ENCODE assay signal across 8 mouse cellular contexts in genomic region chr10:98543253-98543997, GRCm38 (mm10).
A peak's percentile ranks its signal among the peaks of the same experiment; 100 is the strongest.
DNase-seq lines count a peak whose midpoint lies in the region; ATAC-seq and TF ChIP-seq lines count a peak whose summit lies in the region.
"Had no signal": no experiment of that assay in that cellular context is flagged by ENCODE, and none has a peak within 500 bp of the region (broad histone marks: within the 10 kb centered on the region; RNA-seq: fewer than 3 reads in every experiment).

No protein-coding gene starts in this region.

- H3K4me2 ChIP-seq in kidney, embryonic 16.5 days (replicated peaks; ENCODE audit: low read depth, low read length) = no peak overlapping the region
- H3K4me2 ChIP-seq in hindbrain, postnatal 0 days (ENCODE audit: low read depth, low read length) = no peak overlapping the region
- H3K4me2 ChIP-seq: liver, embryonic 15.5 days had no signal

- ATAC-seq in kidney, embryonic 16.5 days (ENCODE audit: low FRiP score, low TSS enrichment) = peak; percentile 51; the same call in 1 of the 2 replicates
- peak; percentile 82 for ATAC-seq in hindbrain, postnatal 0 days

- no peaks in the 10 kb centered on the region for H3K36me3 ChIP-seq in kidney, embryonic 16.5 days (ENCODE audit: insufficient read depth, low read length)
- no peaks in the 10 kb centered on the region for H3K36me3 ChIP-seq in hindbrain, postnatal 0 days (ENCODE audit: insufficient read depth, low read length)
- H3K36me3 ChIP-seq: liver, embryonic 15.5 days had no signal

- H3K27me3 ChIP-seq in kidney, embryonic 16.5 days (ENCODE audit: insufficient read depth, low read length) = no peaks in the 10 kb centered on the region
- H3K27me3 ChIP-seq in hindbrain, postnatal 0 days (ENCODE audit: insufficient read depth, low read length) = no peaks in the 10 kb centered on the region
- H3K27me3 ChIP-seq: liver, embryonic 15.5 days had no signal

- peak overlapping the region; percentile 45; the same call in 1 of the 2 replicates for H3K27ac ChIP-seq in kidney, embryonic 16.5 days (ENCODE audit: low read length)
- no peak overlapping the region; the same call in 1 of the 2 replicates for H3K27ac ChIP-seq in hindbrain, postnatal 0 days
- H3K27ac ChIP-seq: liver, embryonic 15.5 days had no signal

- no peak overlapping the region for H3K9ac ChIP-seq in kidney, embryonic 16.5 days (replicated peaks; ENCODE audit: low read length)
- no peak overlapping the region for H3K9ac ChIP-seq in hindbrain, postnatal 0 days (replicated peaks; ENCODE audit: low read length)
- H3K9ac ChIP-seq: liver, embryonic 15.5 days had no signal

- H3K4me1 ChIP-seq in kidney, embryonic 16.5 days (ENCODE audit: insufficient read depth, low read length) = peaks cover 14% of the 10 kb centered on the region
- H3K4me1 ChIP-seq in hindbrain, postnatal 0 days (ENCODE audit: insufficient read depth, low read length) = no peaks in the 10 kb centered on the region
- H3K4me1 ChIP-seq: liver, embryonic 15.5 days had no signal

- DNase-seq in kidney, adult 11 months = no peak
- DNase-seq in embryo, embryonic 11 days = peak; percentile 59
- peak; percentile 70 for DNase-seq in hindbrain, postnatal 0 days (ENCODE audit: low spot score)
- DNase-seq in retina, postnatal 1 day = peak; percentile 21
- DNase-seq in thymus, postnatal 0 days (ENCODE audit: low spot score) = no peak
- no peak for DNase-seq in thymus, postnatal 25 days

- WGBS in kidney, embryonic 16.5 days = 13% methylated on average over 8 of the region's 8 CpGs
- 33% methylated on average over 8 of the region's 8 CpGs for WGBS in hindbrain, postnatal 0 days

- no peak overlapping the region for H3K4me3 ChIP-seq in kidney, embryonic 16.5 days (ENCODE audit: low read length)
- no peak overlapping the region for H3K4me3 ChIP-seq in hindbrain, postnatal 0 days (ENCODE audit: low read length)
- H3K4me3 ChIP-seq: liver, embryonic 15.5 days had no signal

- H3K9me3 ChIP-seq in kidney, embryonic 16.5 days (ENCODE audit: low read length) = no peaks in the 10 kb centered on the region
- no peaks in the 10 kb centered on the region for H3K9me3 ChIP-seq in hindbrain, postnatal 0 days (ENCODE audit: low read length)
- H3K9me3 ChIP-seq: liver, embryonic 15.5 days had no signal

- no peak for TF ChIP-seq CTCF in hindbrain, postnatal 0 days (IDR thresholded peaks at IDR 0.05; ENCODE audit: low read depth)

Comparison
In these comparisons a context has a peak if more than half of its experiments do, and no peak if none do; other contexts are left out.
1. DNase-seq: peak in embryo, embryonic 11 days (single experiment), hindbrain, postnatal 0 days (single experiment) and retina, postnatal 1 day (single experiment); none in kidney, adult 11 months (single experiment), thymus, postnatal 0 days (single experiment) and thymus, postnatal 25 days (single experiment).